Mouse (Mus musculus) ES-E14 (cell line): ENCODE results near the gene Avil. TPM values are rescaled to one million over a fixed set of nuclear protein-coding genes. Genes with fewer than 3 reads are reported as not detected.

Experiments
- DNase-seq: peaks from one replicate; pipeline ENCODE4 v3.0.0-alpha.2; 2013; ENCODE audit warnings: low read depth, low spot score
- H3K27ac ChIP-seq: 2 replicates; pipeline ENCODE4 v1.5.1; 2012; ENCODE audit warnings: low read depth, mild to moderate bottlenecking, low read length, moderate library complexity, mixed read lengths; ENCODE audit not compliant: poor library complexity, insufficient read depth, severe bottlenecking
- H3K36me3 ChIP-seq: 2 replicates; pipeline ENCODE4 v1.6.1; 2012; ENCODE audit warnings: mild to moderate bottlenecking, low read length, moderate library complexity, mixed read lengths; ENCODE audit not compliant: control insufficient read depth, poor library complexity, insufficient read depth, severe bottlenecking
- H3K4me1 ChIP-seq, 2 experiments: fragments of 150-350 bp in 1 of 2; sonication (generic) in 1 of 2; 2 replicates each; pipeline ENCODE4 v1.6.1; 2012; ENCODE audit warnings: low read length in 2 of 2, mild to moderate bottlenecking in 1 of 2, mixed read lengths in 1 of 2; ENCODE audit not compliant: control insufficient read depth in 2 of 2, insufficient read depth in 2 of 2, poor library complexity in 1 of 2
- H3K4me3 ChIP-seq, 2 experiments: fragments of 150-350 bp in 1 of 2; sonication (generic) in 1 of 2; 2 replicates each; pipeline ENCODE4 v1.5.1; 2012; ENCODE audit warnings: low read length in 2 of 2, low read depth in 1 of 2, mild to moderate bottlenecking in 1 of 2, mixed read lengths in 1 of 2; ENCODE audit not compliant: insufficient read depth in 1 of 2, poor library complexity in 1 of 2, severe bottlenecking in 1 of 2
- H3K9ac ChIP-seq: 2 replicates; pipeline ENCODE4 v1.6.1; 2012; ENCODE audit warnings: low read depth, mild to moderate bottlenecking, low read length, mixed read lengths; ENCODE audit not compliant: poor library complexity, insufficient read depth, severe bottlenecking
- H3K9me3 ChIP-seq: fragments of 150-350 bp; sonication (generic); 2 replicates; pipeline ENCODE4 v1.6.1; 2012; ENCODE audit warnings: low read depth, mild to moderate bottlenecking, low read length; ENCODE audit not compliant: control insufficient read depth, insufficient read depth
- CHD2 ChIP-seq: IDR thresholded peaks from 2 replicates; pipeline ENCODE4 v1.6.1; 2014; ENCODE audit warnings: mild to moderate bottlenecking, low read depth, low read length, inconsistent platforms
- HCFC1 ChIP-seq: IDR thresholded peaks from 2 replicates; pipeline ENCODE4 v1.6.1; 2012; ENCODE audit warnings: low read length, inconsistent platforms, borderline replicate concordance; ENCODE audit not compliant: insufficient read depth
- MAFK ChIP-seq: IDR thresholded peaks from 2 replicates; pipeline ENCODE4 v1.6.1; 2014; ENCODE audit warnings: mild to moderate bottlenecking, low read depth, low read length, inconsistent platforms; ENCODE audit not compliant: insufficient read depth
- ZC3H11A ChIP-seq: IDR thresholded peaks from 2 replicates; pipeline ENCODE4 v1.6.1; 2012; ENCODE audit warnings: low read depth, mild to moderate bottlenecking, inconsistent platforms, low read length, borderline replicate concordance
- ZNF384 ChIP-seq: IDR thresholded peaks from 2 replicates; pipeline ENCODE4 v1.6.1; 2012; ENCODE audit warnings: low read depth, low read length, inconsistent platforms
- in situ Hi-C, 2 experiments: fragments of 600-800 bp; cut with MboI; formaldehyde crosslinking; loops; one replicate each; pipeline ENCODE4 v1.15.1; 2025; ENCODE audit warnings: low sequenced_read_pairs in 2 of 2, inconsistent platforms in 1 of 2; ENCODE audit not compliant: unreplicated experiment in 2 of 2
- total RNA-seq: library from RNA; depleted of rRNA; stranded (reverse); fragments of 300-350 nt; gene quantifications from 2 replicates; pipeline ENCODE4 v1.2.3, GENCODE M21; 2012

Gene Avil
- total RNA-seq, 1 experiment, result 0.18 TPM

DNA sequence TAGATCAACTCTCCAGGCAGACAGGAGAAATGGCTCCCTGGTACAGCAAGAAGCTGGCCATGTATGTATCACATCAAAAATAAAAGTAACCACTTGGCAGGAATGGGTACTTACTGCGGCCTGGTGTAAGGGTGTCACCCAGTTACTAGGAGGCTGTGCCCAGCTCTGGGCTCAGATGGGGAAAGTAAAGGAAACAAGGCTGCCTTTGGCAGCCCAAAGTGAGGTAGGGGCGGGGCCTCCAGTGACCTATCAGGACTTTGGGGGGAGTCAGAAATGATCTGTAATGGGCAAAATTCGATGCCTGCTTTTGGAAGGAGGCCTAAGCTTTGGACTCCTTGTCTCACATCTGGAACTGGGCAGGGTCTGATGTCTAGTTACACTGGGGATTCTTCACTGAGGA lies 18.8 kb upstream of the Avil start:
- H3K9me3 ChIP-seq, result no peaks in the 10 kb centered on the region
- in situ Hi-C loops, result no loop called here
- H3K36me3 ChIP-seq, result no peaks in the 10 kb centered on the region; the same call in 1 of the 2 replicates
- TF ChIP-seq CHD2 (no peak), ZC3H11A (no peak), HCFC1 (no peak), ZNF384 (no peak), MAFK (no peak)
- no peak overlapping the region for H3K4me3 ChIP-seq
- H3K9ac ChIP-seq, result no peak overlapping the region
- no peak overlapping the region for H3K27ac ChIP-seq
- H3K4me1 ChIP-seq, result peaks cover 9 to 52% of the 10 kb centered on the region in 2 experiments
- DNase-seq, result no peak

DNA sequence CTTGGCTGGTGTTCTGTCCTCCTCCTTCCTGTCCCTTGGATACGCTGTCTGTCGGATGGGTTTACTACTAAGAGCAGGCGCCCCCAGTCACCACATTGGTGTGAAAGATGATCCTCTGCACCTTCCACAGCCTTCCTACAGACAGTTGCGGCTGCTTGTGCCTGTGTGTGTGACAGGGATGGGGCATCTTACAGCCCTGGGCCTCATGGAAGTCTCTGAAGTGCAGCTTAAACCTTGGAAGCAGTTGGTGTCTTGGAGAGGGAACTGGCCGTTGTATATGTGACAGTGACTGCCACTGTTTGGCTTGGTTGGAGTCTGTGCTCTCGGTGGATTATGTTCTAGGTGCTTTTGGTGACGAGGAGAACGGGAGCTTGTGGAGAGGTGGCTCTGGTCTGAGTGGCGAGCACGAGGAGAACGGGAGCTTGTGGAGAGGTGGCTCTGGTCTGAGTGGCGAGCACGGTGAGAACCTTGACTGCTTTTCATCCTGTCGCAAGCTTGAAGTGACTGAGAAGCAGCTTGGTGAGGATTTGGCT lies 17.2 kb upstream of the Avil start:
- Histone ChIP-seq H3K4me3 (no peak overlapping the region), H3K27ac (no peak overlapping the region), H3K9me3 (no peaks in the 10 kb centered on the region), H3K9ac (no peak overlapping the region), H3K36me3 (no peaks in the 10 kb centered on the region; the same call in 1 of the 2 replicates), H3K4me1 (peaks cover 15 to 59% of the 10 kb centered on the region in 2 experiments)
- in situ Hi-C loops, result no loop called here
- TF ChIP-seq MAFK (no peak), ZNF384 (no peak), CHD2 (no peak)
- DNase-seq, result no peak

DNA sequence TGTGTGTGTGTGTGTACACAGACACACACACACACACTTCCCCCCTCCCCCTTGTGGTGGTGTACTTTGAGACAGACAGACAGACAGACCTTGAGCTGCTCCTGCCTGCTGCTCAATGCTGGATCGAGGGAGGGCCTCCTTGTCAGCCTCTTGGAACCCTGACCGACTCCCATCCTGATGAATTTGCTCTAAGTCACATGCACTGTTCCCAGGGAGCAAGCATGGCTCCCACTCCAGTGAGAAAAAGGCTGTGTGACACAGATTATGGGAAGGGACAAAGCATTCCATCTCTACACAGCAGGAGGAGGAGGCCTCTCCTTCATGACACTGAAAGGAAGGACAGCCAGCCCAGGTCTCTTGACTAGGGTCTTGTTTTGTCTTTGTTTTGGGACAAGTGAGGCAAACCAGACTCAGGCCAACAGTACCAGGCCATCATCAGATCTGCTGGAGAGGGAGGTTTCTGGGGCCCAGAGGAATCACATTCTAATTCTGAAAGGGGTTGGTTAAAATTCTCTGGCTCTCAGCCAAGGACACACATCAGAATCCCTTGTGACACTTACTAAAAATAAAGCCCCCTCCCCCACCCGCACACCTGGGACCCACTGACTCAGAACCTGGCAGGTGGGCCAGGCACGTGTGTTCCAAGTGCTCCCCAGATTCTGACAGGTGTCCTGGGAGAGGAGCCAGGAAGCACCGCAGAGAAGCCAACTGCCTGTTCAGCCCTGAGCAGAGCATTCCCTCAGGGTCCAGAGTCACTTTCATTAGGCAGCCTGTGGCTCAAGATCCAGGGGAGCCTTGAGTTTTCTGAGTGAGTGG lies 16.1 kb upstream of the Avil start:
- Histone ChIP-seq H3K9me3 (no peaks in the 10 kb centered on the region), H3K4me1 (peaks cover 15 to 67% of the 10 kb centered on the region in 2 experiments), H3K4me3 (no peak overlapping the region), H3K27ac (no peak overlapping the region), H3K9ac (no peak overlapping the region; the same call in 1 of the 2 replicates), H3K36me3 (no peaks in the 10 kb centered on the region; the same call in 1 of the 2 replicates)
- no peak for TF ChIP-seq HCFC1
- TF ChIP-seq ZNF384, result no peak
- no peak for TF ChIP-seq MAFK
- TF ChIP-seq ZC3H11A, result no peak
- no peak for TF ChIP-seq CHD2
- DNase-seq, result no peak
- in situ Hi-C loops, result no loop called here

DNA sequence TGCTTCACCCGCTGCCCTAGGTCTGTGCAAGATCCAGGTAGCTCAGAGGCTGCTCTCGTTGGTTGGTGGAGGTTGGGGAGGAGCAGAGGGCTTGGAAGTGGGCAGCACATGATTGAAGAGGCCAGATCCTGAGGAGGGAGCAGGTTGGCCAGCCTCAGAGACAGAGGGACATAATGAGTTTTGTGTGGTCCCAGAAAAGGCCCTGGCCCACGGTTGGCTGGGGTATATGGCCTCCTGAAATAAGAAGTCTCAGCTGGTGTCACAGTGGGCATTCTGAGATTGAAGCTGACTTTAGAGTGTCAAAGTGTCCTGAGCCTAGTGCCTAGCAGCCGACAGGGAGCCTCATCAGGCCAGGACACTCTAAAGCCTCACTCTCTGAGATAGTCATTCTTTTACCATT lies 15.4 kb upstream of the Avil start:
- in situ Hi-C loops, result no loop called here
- H3K27ac ChIP-seq, result no peak overlapping the region

More for the DNA sequence above, 15.4 kb upstream of the Avil start:
- no peak for TF ChIP-seq CHD2
- no peak for TF ChIP-seq ZNF384
- no peak for TF ChIP-seq ZC3H11A
- no peak for TF ChIP-seq MAFK
- TF ChIP-seq HCFC1, result no peak
- no peak for DNase-seq
- Histone ChIP-seq H3K9ac (no peak overlapping the region), H3K4me1 (peaks cover 15 to 71% of the 10 kb centered on the region in 2 experiments), H3K9me3 (no peaks in the 10 kb centered on the region), H3K4me3 (no peak overlapping the region), H3K36me3 (no peaks in the 10 kb centered on the region; the same call in 1 of the 2 replicates)
